ENCODE assay signal across 9 mouse cellular contexts in the genomic region with DNA sequence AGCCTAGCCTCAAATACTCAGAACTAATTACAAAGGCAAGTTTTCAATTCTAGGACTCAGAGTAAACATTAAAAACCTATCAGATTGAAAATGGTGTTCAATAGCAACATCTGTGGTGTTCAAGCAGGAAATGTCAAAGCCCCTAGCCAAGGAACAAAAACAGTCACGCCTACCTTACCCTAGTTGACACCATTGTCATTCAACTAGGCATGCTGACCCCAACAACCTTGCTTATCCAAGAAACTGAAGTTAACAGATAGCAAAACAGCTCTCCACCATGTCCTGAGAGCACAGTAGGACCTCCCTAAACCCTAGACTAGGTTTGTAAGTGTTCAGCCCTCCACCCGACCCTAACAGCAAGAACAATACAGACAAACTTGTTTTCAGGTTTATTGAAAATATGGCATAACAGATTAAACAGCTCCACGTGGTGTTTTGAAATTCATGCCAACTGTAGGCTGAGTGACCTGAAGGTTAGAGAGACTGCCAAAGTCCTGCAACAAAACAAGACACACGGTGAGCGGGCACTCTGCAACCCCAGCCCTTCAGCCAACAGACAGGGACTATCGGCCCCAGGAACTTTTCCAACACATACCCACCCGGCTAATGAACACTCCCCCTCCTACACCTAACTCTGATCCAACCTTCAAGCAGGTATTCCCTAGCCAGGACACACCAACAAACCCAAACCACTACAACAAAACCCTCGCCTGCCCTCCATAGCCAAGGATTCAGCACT. TPM values are rescaled to one million over a fixed set of nuclear protein-coding genes. Genes with fewer than 3 reads are reported as not detected.
DNase-seq lines count a peak whose midpoint lies in the region; ATAC-seq lines count a peak whose summit lies in the region.
"Had no signal": no experiment of that assay in that cellular context is flagged by ENCODE, and none has a peak within 500 bp of the region (broad histone marks: within the 10 kb centered on the region; RNA-seq: fewer than 3 reads in every experiment).

No protein-coding gene starts in this region.

- H3K4me1 ChIP-seq in heart, embryonic 10.5 days = peaks cover 18% of the 10 kb centered on the region
- H3K4me1 ChIP-seq in hindbrain, embryonic 13.5 days (replicated peaks) = peaks cover 25% of the 10 kb centered on the region
- H3K4me1 ChIP-seq in midbrain, embryonic 10.5 days = peaks cover 21% of the 10 kb centered on the region

- no peak overlapping the region for H3K27ac ChIP-seq in heart, embryonic 10.5 days
- H3K27ac ChIP-seq in hindbrain, embryonic 13.5 days = no peak overlapping the region
- peak overlapping the region; percentile 30; the same call in 1 of the 2 replicates for H3K27ac ChIP-seq in midbrain, embryonic 10.5 days (replicated peaks)
- H3K27ac ChIP-seq: macrophage had no signal

- DNase-seq in heart, embryonic 10.5 days (ENCODE audit: low spot score) = no peak
- DNase-seq in heart, postnatal 25 days (ENCODE audit: low spot score) = no peak
- DNase-seq in R1 (ENCODE audit: low read depth, low spot score) = peak; percentile 81
- DNase-seq in midbrain, embryonic 10.5 days (ENCODE audit: low spot score) = no peak
- DNase-seq in gastrocnemius, postnatal 25 days = no peak
- DNase-seq in thymus, postnatal 25 days = no peak

- no peaks in the 10 kb centered on the region for H3K9me3 ChIP-seq in heart, embryonic 10.5 days
- no peaks in the 10 kb centered on the region for H3K9me3 ChIP-seq in hindbrain, embryonic 13.5 days
- H3K9me3 ChIP-seq in midbrain, embryonic 10.5 days (replicated peaks) = no peaks in the 10 kb centered on the region

- ATAC-seq in hindbrain, embryonic 13.5 days (ENCODE audit: low FRiP score) = no peak
- ATAC-seq in activated CD4-positive, CD25-positive, alpha-beta regulatory T cell, adult 4 months = no peak

- intact Hi-C loops in heart, postnatal 25 days (cut with DNase I) = loop anchor here (10.0 kb wide), 4 partner anchors 222 to 478 kb away; partner anchors contain the start of genes Fsd2, Zfp592 and Zscan2

- peaks cover 63% of the 10 kb centered on the region for H3K36me3 ChIP-seq in heart, embryonic 10.5 days
- H3K36me3 ChIP-seq in hindbrain, embryonic 13.5 days = peaks cover 60% of the 10 kb centered on the region
- H3K36me3 ChIP-seq in midbrain, embryonic 10.5 days = peaks cover 67% of the 10 kb centered on the region

- peak overlapping the region; percentile 99 for H3K9ac ChIP-seq in hindbrain, embryonic 13.5 days

- H3K4me2 ChIP-seq in hindbrain, embryonic 13.5 days = peak overlapping the region; percentile 94

- 68% methylated on average over 8 of the region's 8 CpGs for WGBS in heart, embryonic 10.5 days
- WGBS in hindbrain, embryonic 13.5 days = 76% methylated on average over 8 of the region's 8 CpGs
- WGBS in midbrain, embryonic 10.5 days = 75% methylated on average over 8 of the region's 8 CpGs

- H3K4me3 ChIP-seq in heart, embryonic 10.5 days = peak overlapping the region; percentile 97
- H3K4me3 ChIP-seq in hindbrain, embryonic 13.5 days = peak overlapping the region; percentile 94
- peak overlapping the region; percentile 99 for H3K4me3 ChIP-seq in midbrain, embryonic 10.5 days

- H3K27me3 ChIP-seq in heart, embryonic 10.5 days (ENCODE audit: insufficient read depth, poor library complexity, severe bottlenecking) = no peaks in the 10 kb centered on the region
- no peaks in the 10 kb centered on the region for H3K27me3 ChIP-seq in hindbrain, embryonic 13.5 days
- no peaks in the 10 kb centered on the region for H3K27me3 ChIP-seq in midbrain, embryonic 10.5 days (ENCODE audit: low read depth, poor library complexity, severe bottlenecking)

RNA-seq across cellular contexts. Expression of gene Rps17, which starts 2.5 kb away (rescaled TPM):
- polyA plus RNA-seq in heart, embryonic 10.5 days (2016; fragmentation: Nextera tagmentation; extraction: Ambion mirVana) = 906 and 1,028 TPM in 2 replicates
- total RNA-seq in heart, postnatal 25 days (2021) = 100 to 1,000 TPM; 798 to 858 TPM
- polyA plus RNA-seq in hindbrain, embryonic 13.5 days (2015; fragmentation: Nextera tagmentation; extraction: Ambion mirVana) = 845 and 863 TPM in 2 replicates
- 1,006 and 1,155 TPM in 2 replicates for polyA plus RNA-seq in midbrain, embryonic 10.5 days (2016; fragmentation: Nextera tagmentation; extraction: Ambion mirVana)
- 1,000 to 10,000 TPM; 1,375 to 1,389 TPM for polyA plus RNA-seq in activated CD4-positive, CD25-positive, alpha-beta regulatory T cell, adult 4 months (2017; shearing (Covaris generic))
- 100 to 1,000 TPM; 694 to 707 TPM for total RNA-seq in gastrocnemius, postnatal 25 days (2021)
